Mouse (Mus musculus) spleen, adult 12 weeks (tissue): ENCODE measurements around the gene Hyou1.
"Not testable (repeated sequence)": the region's sequence is repeated elsewhere in the genome, so short reads cannot be mapped to it uniquely, and the experiment has no call there.

Experiments
- DNase-seq: peaks from one replicate; pipeline ENCODE4 v3.0.0; 2022; ENCODE audit warnings: low spot score

The Hyou1 gene

GRCm38 (mm10) chr9:44352337-44352736 is 27.0 kb upstream of the Hyou1 start:
- DNase-seq: no peak

- DNase-seq: no peak
Measured at GRCm38 (mm10) chr9:44353142-44353541, 26.1 kb upstream of the Hyou1 start.

- no peak for DNase-seq
Measured at GRCm38 (mm10) chr9:44357207-44357606, 22.1 kb upstream of the Hyou1 start.

- DNase-seq: peak; percentile 90
Measured at GRCm38 (mm10) chr9:44361190-44361917, 17.9 kb upstream of the Hyou1 start, which contains the start of gene Vps11. Vps11 (minus strand) TSS chr9:44361670.

- not testable (repeated sequence) for DNase-seq
Measured at GRCm38 (mm10) chr9:44361931-44362330, 17.4 kb upstream of the Hyou1 start.

GRCm38 (mm10) chr9:44364480-44364879 is 14.8 kb upstream of the Hyou1 start:
- DNase-seq: no peak

- no peak for DNase-seq
Measured at GRCm38 (mm10) chr9:44373386-44373785, 5.9 kb upstream of the Hyou1 start.

GRCm38 (mm10) chr9:44376141-44376540 is 3.1 kb upstream of the Hyou1 start:
- DNase-seq: no peak

GRCm38 (mm10) chr9:44377335-44377734 is 2.0 kb upstream of the Hyou1 start:
- not testable (repeated sequence) for DNase-seq

GRCm38 (mm10) chr9:44378153-44378730 is 1.0 kb upstream of the Hyou1 start:
- DNase-seq: no peak

GRCm38 (mm10) chr9:44379862-44380261 is 572 bp downstream of the Hyou1 start:
- no peak for DNase-seq

GRCm38 (mm10) chr9:44384596-44384995 is 5.3 kb downstream of the Hyou1 start:
- no peak for DNase-seq

GRCm38 (mm10) chr9:44387221-44387620 is 7.9 kb downstream of the Hyou1 start:
- no peak for DNase-seq

- no peak for DNase-seq
Measured at GRCm38 (mm10) chr9:44389273-44389672, 10.0 kb downstream of the Hyou1 start.

GRCm38 (mm10) chr9:44391466-44391865 is 12.2 kb downstream of the Hyou1 start:
- DNase-seq: peak; percentile 63

GRCm38 (mm10) chr9:44396684-44397411 is 17.6 kb downstream of the Hyou1 start, which contains the start of gene Slc37a4:
Slc37a4 (plus strand) TSS chr9:44396852.
- DNase-seq: peak; percentile 82

GRCm38 (mm10) chr9:44398087-44398486 is 18.8 kb downstream of the Hyou1 start:
- DNase-seq: no peak

GRCm38 (mm10) chr9:44398551-44398950 is 19.3 kb downstream of the Hyou1 start:
- DNase-seq: no peak

- DNase-seq: no peak
Measured at GRCm38 (mm10) chr9:44399114-44399794, 20.0 kb downstream of the Hyou1 start.

- no peak for DNase-seq
Measured at GRCm38 (mm10) chr9:44399795-44400114, 20.5 kb downstream of the Hyou1 start.

- DNase-seq: no peak
Measured at GRCm38 (mm10) chr9:44401081-44401480, 21.8 kb downstream of the Hyou1 start.

GRCm38 (mm10) chr9:44405011-44405410 is 25.7 kb downstream of the Hyou1 start:
- no peak for DNase-seq
